Mouse (Mus musculus) cortical plate, adult 2 months (tissue): ENCODE measurements around the gene Omt2b. TPM values are rescaled to one million over a fixed set of nuclear protein-coding genes. Genes with fewer than 3 reads are reported as not detected.
"Not testable (repeated sequence)": the region's sequence is repeated elsewhere in the genome, so short reads cannot be mapped to it uniquely, and the experiment has no call there.

Source experiments
- H3K27ac ChIP-seq: fragments of 200-500 bp; 2 replicates; pipeline ENCODE4 v1.5.1; 2012; ENCODE audit warnings: low read length, control low read depth, inconsistent platforms; ENCODE audit not compliant: insufficient read depth
- H3K4me1 ChIP-seq: fragments of 200-500 bp; 2 replicates; pipeline ENCODE4 v1.6.1; 2011; ENCODE audit warnings: low read length; ENCODE audit not compliant: control insufficient read depth, insufficient read depth
- H3K4me3 ChIP-seq: fragments of 200-500 bp; 2 replicates; pipeline ENCODE4 v1.5.1; 2011; ENCODE audit warnings: mild to moderate bottlenecking, low read length, control low read depth; ENCODE audit not compliant: insufficient read depth
- CTCF ChIP-seq: fragments of 200-500 bp; IDR thresholded peaks from 2 replicates; pipeline ENCODE4 v1.5.1; 2011; ENCODE audit warnings: mild to moderate bottlenecking, control low read depth, low read length; ENCODE audit not compliant: insufficient read depth; ENCODE audit errors: extremely low read depth
- POLR2A ChIP-seq: fragments of 200-500 bp; IDR thresholded peaks from 2 replicates; pipeline ENCODE4 v1.6.1; 2011; ENCODE audit warnings: mild to moderate bottlenecking, low read length, control low read depth; ENCODE audit not compliant: insufficient read depth; ENCODE audit errors: extremely low read depth
- polyA plus RNA-seq: library from polyadenylated mRNA; depleted of rRNA; stranded (reverse); fragments of >200 nt; gene quantifications from 2 replicates; pipeline ENCODE4 v1.2.3, GENCODE M21; 2012

Gene Omt2b
- polyA plus RNA-seq, 1 experiment: not detected

DNA sequence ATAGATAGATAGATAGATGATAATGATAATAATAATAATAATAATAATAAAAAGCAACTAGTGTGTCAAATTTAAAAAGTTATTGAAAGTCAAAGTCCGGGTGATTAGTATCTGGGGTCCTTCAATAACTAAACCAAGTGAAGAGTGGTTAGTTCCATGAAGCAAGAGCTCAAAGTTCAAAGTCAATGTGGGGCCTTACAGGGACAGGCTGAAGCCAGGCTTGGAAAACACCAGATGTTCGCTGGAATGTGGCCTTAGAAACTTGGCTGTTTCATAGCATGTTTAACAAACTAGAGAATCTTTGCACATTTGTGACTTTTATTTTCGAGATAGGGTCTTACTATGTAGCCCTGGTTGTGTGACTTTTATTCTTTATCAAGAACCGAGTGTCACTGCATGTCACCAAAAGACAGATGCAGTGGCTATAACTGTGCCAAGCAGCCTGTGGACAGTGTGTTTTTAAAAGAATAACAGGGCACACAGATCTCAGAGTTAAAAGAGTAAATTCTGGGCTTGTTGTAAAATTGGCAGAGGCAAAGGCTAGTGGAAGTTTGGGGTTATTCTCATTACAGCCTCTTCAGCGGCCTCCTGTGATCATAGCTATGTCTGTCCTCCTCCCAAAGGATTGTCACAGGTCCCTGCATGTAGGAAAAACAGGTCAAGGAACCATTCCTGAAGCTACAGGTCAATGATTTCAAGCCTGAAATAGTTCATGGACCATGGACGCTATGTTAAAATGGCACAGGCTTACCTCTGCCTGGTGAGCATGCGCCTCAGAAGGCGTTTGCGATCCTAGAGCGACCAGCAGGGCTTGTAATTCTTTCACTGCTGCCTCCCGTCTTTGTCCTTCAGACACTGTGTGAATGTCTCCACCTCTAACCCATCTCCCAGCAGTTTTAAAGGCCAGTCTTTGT lies 27.5 kb downstream of the Omt2b start:
- Histone ChIP-seq H3K27ac (no peak overlapping the region), H3K4me3 (no peak overlapping the region), H3K4me1 (no peaks in the 10 kb centered on the region)
- TF ChIP-seq POLR2A: no peak
- TF ChIP-seq CTCF: no peak

GRCm38 (mm10) chr9:78355611-78356010 lies 28.2 kb downstream of the Omt2b start, which contains the start of gene Gsta2:
Gene Gsta2, minus strand, starts transcription at chr9:78355788.
- TF ChIP-seq POLR2A: no peak
- no peak for TF ChIP-seq CTCF
- no peak within 1 kb of the TSS for H3K4me3 ChIP-seq
- no peaks in the 10 kb centered on the region for H3K4me1 ChIP-seq
- no peak within 1 kb of the TSS for H3K27ac ChIP-seq

- no peak overlapping the region for H3K27ac ChIP-seq
- no peak for TF ChIP-seq POLR2A
- TF ChIP-seq CTCF: peak; percentile 71
- H3K4me1 ChIP-seq: no peaks in the 10 kb centered on the region
- H3K4me3 ChIP-seq: no peak overlapping the region
Observed at GRCm38 (mm10) chr9:78358053-78358452, 30.7 kb downstream of the Omt2b start.

DNA sequence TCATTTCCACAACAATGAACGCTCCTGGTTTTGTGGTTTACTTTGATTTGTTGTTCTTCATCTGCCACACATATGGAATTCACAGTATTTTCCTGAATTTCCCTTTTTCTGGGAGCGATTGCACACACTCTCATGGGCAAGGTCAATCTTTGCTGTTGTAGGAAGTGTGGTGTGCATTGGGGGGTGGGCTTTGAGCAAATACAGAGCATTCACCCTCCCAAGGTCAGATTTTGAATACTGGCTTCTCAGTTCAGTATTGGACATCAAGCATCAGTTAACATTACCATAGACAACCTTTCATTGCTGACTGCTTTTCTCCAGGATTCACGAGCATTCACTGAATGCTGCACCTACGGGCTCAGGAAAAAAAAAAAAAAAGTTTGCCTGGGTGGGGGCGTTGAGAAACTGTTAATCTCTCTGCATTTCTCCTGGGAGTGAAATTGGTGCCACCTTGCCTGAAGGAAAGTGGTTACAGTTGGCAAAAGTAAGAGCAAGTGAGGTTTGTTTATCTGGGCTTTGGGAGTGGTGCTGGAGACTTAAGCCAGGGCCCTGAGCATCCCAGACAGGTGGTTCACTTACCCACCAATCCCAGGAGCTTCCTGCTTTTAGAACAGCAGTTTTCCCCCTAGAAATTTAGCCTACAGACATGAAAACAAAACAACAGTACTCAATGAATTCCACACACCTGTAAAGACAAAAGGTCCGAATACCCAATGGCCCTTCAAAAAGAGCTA lies 32.5 kb downstream of the Omt2b start:
- Histone ChIP-seq H3K4me1 (no peaks in the 10 kb centered on the region), H3K27ac (no peak overlapping the region), H3K4me3 (no peak overlapping the region)
- no peak for TF ChIP-seq POLR2A
- TF ChIP-seq CTCF: no peak

DNA sequence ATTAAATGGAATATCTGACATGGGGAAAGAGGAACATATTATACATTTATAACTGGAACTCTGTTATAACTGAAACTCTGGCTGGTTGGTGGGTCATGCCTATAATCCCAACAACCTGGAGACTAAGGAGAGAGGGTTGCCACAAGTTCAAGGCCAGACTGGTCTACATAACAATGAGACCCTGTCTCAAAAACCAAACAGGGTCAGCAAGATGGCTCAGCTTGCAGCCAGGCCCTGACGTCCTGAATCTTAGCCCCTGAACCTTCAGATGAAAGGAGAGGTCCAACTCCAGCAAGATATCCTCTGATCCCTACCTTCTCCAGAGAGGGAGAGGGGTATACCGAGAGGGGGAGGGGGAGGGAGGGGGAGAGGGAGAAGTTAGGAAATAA lies 33.1 kb downstream of the Omt2b start:
- TF ChIP-seq POLR2A (no peak), CTCF (no peak)
- H3K4me1 ChIP-seq: no peaks in the 10 kb centered on the region
- H3K4me3 ChIP-seq: no peak overlapping the region
- no peak overlapping the region for H3K27ac ChIP-seq

GRCm38 (mm10) chr9:78363374-78363773 lies 36.0 kb downstream of the Omt2b start:
- TF ChIP-seq CTCF (no peak), POLR2A (no peak)
- Histone ChIP-seq H3K27ac (no peak overlapping the region), H3K4me3 (no peak overlapping the region), H3K4me1 (no peaks in the 10 kb centered on the region)

DNA sequence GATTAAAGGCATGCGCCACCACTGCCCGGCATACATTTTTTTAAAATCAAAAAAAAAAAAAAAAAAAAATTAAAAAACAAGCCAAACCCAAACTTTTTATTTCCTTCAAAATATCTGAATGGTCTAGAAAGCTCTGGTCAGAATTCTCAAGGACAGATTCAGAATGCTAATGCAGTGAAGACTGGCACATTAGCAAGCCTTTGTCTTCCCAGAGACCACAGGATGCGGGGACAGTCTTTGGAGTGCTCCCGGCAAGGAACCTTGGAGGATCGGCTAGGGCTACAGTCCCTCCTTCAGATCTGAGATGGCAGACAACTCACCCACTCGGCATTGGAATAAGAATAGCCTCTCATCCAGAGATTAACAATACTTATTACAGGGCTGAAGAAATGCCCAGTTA lies 37.3 kb downstream of the Omt2b start:
- Histone ChIP-seq H3K27ac (no peak overlapping the region), H3K4me3 (no peak overlapping the region), H3K4me1 (no peaks in the 10 kb centered on the region)
- no peak for TF ChIP-seq CTCF
- TF ChIP-seq POLR2A: no peak

DNA sequence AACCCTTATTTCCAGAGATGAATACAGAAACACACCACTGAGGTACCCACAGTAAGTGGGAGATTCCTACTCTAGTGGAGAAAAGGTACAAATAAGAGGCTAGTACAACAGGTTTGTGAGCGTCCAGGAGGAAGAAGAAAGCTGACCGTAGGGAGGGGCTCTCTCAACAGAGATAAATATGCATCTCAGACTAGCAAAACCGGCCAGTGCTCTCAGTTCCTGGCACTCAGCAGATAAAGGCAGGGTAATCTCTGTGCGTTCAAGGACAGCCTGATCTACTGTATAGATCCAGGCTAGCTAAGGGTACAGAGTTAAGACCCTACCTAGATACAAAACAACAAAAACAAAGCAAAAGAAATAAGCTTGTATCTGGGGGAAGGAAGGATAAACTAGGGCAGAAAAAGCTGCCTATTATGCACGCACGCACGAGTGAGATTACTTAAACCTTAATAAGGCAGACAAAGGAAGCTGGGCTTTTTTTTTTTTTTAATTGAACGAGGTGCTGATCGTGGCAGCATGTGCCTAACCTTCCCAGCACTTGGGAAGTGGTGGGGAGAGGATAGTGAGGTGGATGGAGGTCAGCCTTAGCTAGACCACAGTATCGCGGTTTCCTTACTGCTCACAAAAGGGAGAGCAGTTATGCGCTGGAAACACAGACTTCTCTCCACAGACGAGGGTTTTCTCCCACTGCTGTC lies 38.6 kb downstream of the Omt2b start:
- TF ChIP-seq CTCF: no peak
- no peak overlapping the region for H3K27ac ChIP-seq
- no peak overlapping the region for H3K4me3 ChIP-seq

DNA sequence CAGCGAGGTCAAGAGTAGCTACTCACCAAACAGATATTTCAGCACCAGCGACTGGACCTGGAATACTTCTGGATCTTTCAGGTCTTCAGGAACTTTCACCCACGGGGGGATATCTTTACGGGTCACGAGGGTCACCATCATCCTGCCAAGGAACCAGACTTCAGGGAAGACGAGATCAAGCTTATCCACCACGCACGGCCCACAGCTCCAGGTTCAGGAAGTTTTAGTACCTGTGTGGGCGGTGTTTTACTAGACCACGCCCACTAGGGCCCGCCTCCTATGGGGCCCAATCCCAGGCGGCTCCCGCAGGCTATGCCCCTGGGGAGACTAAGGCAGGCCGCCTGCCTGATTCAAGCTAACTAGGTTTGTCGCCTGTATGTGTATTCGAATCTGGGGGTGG lies 40.6 kb downstream of the Omt2b start, which contains the start of gene Dppa5a:
Dppa5a (minus strand) TSS at position 219 of the 400 bp plus-strand sequence.
- not testable (repeated sequence) for H3K27ac ChIP-seq, H3K4me3 ChIP-seq, H3K4me1 ChIP-seq

More for the DNA sequence above, 38.6 kb downstream of the Omt2b start:
- H3K4me1 ChIP-seq: no peaks in the 10 kb centered on the region
